Mouse (Mus musculus) liver, adult 2 months (tissue): ENCODE results near the gene Wars2.

ENCODE experiments used
- CTCF ChIP-seq: fragments of 200-500 bp; IDR thresholded peaks from 2 replicates; pipeline ENCODE4 v1.5.1; 2011; ENCODE audit warnings: low read depth, low read length, control low read depth
- POLR2A ChIP-seq: fragments of 200-500 bp; IDR thresholded peaks from 2 replicates; pipeline ENCODE4 v1.6.1; 2011; ENCODE audit warnings: low read length, control low read depth; ENCODE audit not compliant: insufficient read depth; ENCODE audit errors: extremely low read depth

GRCm38 (mm10) chr3:99251271-99252165 is 110.7 kb downstream of the Wars2 start:
- no peak for TF ChIP-seq CTCF
- no peak for TF ChIP-seq POLR2A
